Mouse (Mus musculus) midbrain, embryonic 10.5 days (tissue): ENCODE results near the gene Ranbp3l. TPM values are rescaled to one million over a fixed set of nuclear protein-coding genes. Genes with fewer than 3 reads are reported as not detected.
A peak's percentile ranks its signal among the peaks of the same experiment; 100 is the strongest.
"Not testable (repeated sequence)": the region's sequence is repeated elsewhere in the genome, so short reads cannot be mapped to it uniquely, and the experiment has no call there.

Experiments used
- DNase-seq: peaks from one replicate; pipeline ENCODE4 v3.0.0-alpha.2; 2017; ENCODE audit warnings: low spot score
- H3K27ac ChIP-seq: fragments of 300-500 bp; sonication (generic); replicated peaks from 2 replicates; pipeline ENCODE4 v1.5.1; 2016; ENCODE audit warnings: mild to moderate bottlenecking
- H3K27me3 ChIP-seq: fragments of 300-500 bp; sonication (generic); 2 replicates; pipeline ENCODE4 v1.6.1; 2016; ENCODE audit warnings: low read depth, mild to moderate bottlenecking; ENCODE audit not compliant: poor library complexity, severe bottlenecking
- H3K36me3 ChIP-seq: fragments of 300-500 bp; sonication (generic); 2 replicates; pipeline ENCODE4 v1.6.1; 2016; ENCODE audit warnings: mild to moderate bottlenecking, moderate library complexity
- H3K4me1 ChIP-seq: fragments of 300-500 bp; sonication (generic); 2 replicates; pipeline ENCODE4 v1.6.1; 2016
- H3K4me3 ChIP-seq: fragments of 300-500 bp; sonication (generic); 2 replicates; pipeline ENCODE4 v1.5.1; 2016; ENCODE audit warnings: mild to moderate bottlenecking, moderate library complexity
- H3K9me3 ChIP-seq: fragments of 300-500 bp; sonication (generic); replicated peaks from 2 replicates; pipeline ENCODE4 v1.6.1; 2016; ENCODE audit warnings: mild to moderate bottlenecking
- WGBS: fragments of 180-500 bp; shearing (Covaris S2); methylation state at CpG from one replicate; pipeline ENCODE4 v1.1.7; 2016; 5-methylcytosine and 5-hydroxymethylcytosine counted together
- polyA plus RNA-seq: library from polyadenylated mRNA; unstranded; fragments of >200 nt; fragmentation: Nextera tagmentation; extraction: Ambion mirVana; gene quantifications from 2 replicates; pipeline ENCODE4 v1.2.1, GENCODE M21; 2016

The Ranbp3l gene
- polyA plus RNA-seq, 1 experiment from 2014 or later = 0.63 TPM

DNA sequence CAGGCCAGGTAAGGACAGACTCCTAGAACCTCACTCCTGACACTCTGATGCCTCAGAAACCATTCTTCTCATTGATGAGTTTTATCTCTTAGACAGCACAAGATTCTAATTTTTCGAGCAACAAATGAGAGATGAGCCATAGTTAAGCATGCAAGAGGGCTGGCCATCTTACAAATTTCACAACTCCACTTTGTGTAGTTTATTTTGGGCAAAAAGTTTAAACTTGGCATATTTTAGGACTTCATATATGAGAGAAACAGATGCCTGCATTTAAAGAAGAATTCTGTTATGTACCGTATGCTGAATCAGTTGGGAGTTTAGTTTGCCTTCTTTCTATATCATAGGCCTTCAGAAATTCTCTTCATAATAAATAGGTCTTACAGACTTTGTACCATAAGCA lies 35.0 kb downstream of the Ranbp3l start:
- H3K27ac ChIP-seq = no peak overlapping the region
- no peaks in the 10 kb centered on the region for H3K36me3 ChIP-seq
- no peak for DNase-seq
- H3K9me3 ChIP-seq = no peaks in the 10 kb centered on the region
- WGBS = 93% methylated on average over 2 of the region's 2 CpGs
- H3K27me3 ChIP-seq = no peaks in the 10 kb centered on the region
- H3K4me3 ChIP-seq = no peak overlapping the region
- no peaks in the 10 kb centered on the region for H3K4me1 ChIP-seq

DNA sequence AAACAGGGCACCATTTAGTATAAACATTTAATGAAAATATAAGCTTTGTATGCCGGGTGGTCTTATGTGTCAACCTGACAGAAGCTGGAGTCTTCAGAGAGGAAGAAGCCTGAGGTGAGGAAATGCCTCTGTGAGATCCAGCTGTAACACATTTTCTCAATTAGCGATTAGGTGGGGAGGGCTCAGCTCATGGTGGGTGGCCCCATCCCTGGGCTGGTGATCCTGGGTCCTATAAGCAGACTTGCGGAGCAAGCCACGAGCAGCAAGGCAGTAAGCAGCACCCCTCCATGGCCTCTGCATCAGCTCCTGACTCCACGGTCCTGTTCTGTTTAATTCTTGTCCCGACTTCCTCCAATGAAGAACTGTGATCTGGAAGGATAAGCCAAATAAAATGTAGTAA lies 41.4 kb downstream of the Ranbp3l start:
- WGBS = 76% methylated on average over 6 of the region's 6 CpGs
- Histone ChIP-seq H3K27ac (no peak overlapping the region), H3K4me3 (no peak overlapping the region), H3K27me3 (no peaks in the 10 kb centered on the region), H3K36me3 (no peaks in the 10 kb centered on the region), H3K4me1 (no peaks in the 10 kb centered on the region), H3K9me3 (no peaks in the 10 kb centered on the region)
- no peak for DNase-seq

DNA sequence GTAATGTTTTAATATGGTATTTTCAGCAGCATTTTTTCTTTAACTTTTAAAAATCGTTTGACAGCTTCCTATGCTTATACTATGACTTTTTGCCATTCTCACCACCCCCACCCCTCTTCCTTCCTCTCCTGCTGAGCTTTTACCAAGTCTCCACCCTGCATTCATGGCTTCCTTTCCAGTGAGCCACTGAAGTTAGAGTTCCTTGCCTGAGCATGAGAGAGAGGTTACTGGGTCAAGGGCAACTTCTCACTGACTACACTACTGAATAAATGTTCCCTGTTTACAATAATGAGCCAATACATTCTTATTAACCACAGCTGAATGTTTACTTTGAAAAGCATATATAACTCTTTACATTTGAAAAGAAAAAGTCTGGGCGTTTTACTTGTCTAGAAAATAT lies 46.8 kb downstream of the Ranbp3l start:
- H3K4me3 ChIP-seq = no peak overlapping the region
- H3K9me3 ChIP-seq = peaks cover 3% of the 10 kb centered on the region; the same call in 1 of the 2 replicates
- H3K27me3 ChIP-seq = no peaks in the 10 kb centered on the region
- no peak for DNase-seq
- no peaks in the 10 kb centered on the region for H3K4me1 ChIP-seq
- H3K27ac ChIP-seq = no peak overlapping the region
- H3K36me3 ChIP-seq = no peaks in the 10 kb centered on the region
- WGBS = 79% methylated on average over 2 of the region's 2 CpGs

DNA sequence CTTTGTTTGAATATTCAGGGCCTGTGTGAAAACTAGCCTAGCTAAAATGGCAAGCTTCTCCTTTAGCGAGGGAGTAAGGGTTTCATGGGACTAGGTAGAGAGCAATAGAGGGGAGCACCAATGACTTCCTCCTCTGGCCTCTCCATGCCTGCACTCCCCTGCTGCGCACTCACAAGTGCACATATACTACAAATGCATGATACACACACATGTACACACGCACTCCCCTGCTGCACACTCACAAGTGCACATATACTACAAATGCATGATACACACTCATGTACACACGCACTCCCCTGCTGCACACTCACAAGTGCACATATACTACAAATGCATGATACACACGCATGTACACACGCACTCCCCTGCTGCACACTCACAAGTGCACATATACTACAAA lies 47.7 kb downstream of the Ranbp3l start:
- not testable (repeated sequence) for H3K4me3 ChIP-seq, H3K27ac ChIP-seq, DNase-seq, H3K36me3 ChIP-seq, H3K27me3 ChIP-seq, H3K4me1 ChIP-seq, H3K9me3 ChIP-seq
- 82% methylated on average over 6 of the region's 6 CpGs for WGBS

DNA sequence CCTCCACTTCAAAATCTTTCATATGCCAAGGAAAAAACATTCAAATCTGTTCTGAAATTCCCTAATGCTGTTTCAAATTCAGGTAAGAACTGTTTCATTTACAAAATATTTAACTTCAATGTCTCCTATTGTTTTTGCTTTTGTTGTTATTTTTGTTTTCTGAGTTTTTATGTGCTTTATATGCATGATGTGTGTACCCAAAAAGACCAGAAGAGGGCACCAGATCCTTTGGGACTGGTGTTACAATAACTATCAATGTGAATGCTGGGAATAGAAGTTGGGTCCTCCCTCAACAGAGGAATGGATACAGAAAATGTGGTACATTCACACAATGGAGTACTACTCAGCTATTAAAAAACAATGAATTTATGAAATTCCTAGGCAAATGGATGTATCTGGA lies 88.0 kb downstream of the Ranbp3l start:
- DNase-seq = no peak
- Histone ChIP-seq H3K36me3 (no peaks in the 10 kb centered on the region), H3K27ac (no peak overlapping the region), H3K27me3 (no peaks in the 10 kb centered on the region), H3K4me1 (peaks cover 2% of the 10 kb centered on the region), H3K4me3 (no peak overlapping the region), H3K9me3 (no peaks in the 10 kb centered on the region)

DNA sequence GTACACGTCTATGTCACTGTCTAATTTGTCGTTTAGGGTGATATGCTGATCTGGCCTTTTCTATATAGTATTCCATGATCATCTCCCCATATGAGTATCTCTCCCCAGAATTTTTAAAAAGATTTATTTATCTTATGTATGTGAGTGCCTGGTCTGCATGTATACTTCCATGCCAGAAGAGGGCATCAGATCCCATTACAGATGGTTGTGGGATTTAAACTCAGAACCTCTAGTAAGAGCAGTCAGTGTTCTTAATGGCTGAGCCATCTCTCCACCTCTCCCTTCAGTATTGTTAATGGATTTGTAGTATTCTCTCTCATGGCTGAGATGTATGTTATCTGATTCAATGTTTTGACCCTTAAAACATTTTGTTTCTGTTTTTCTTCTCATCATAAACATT lies 92.1 kb downstream of the Ranbp3l start:
- DNase-seq = no peak
- no peak overlapping the region for H3K27ac ChIP-seq
- 83% methylated on average over 2 of the region's 2 CpGs for WGBS
- H3K9me3 ChIP-seq = no peaks in the 10 kb centered on the region
- no peak overlapping the region for H3K4me3 ChIP-seq
- no peaks in the 10 kb centered on the region for H3K36me3 ChIP-seq
- H3K4me1 ChIP-seq = peaks cover 17% of the 10 kb centered on the region
- no peaks in the 10 kb centered on the region for H3K27me3 ChIP-seq

DNA sequence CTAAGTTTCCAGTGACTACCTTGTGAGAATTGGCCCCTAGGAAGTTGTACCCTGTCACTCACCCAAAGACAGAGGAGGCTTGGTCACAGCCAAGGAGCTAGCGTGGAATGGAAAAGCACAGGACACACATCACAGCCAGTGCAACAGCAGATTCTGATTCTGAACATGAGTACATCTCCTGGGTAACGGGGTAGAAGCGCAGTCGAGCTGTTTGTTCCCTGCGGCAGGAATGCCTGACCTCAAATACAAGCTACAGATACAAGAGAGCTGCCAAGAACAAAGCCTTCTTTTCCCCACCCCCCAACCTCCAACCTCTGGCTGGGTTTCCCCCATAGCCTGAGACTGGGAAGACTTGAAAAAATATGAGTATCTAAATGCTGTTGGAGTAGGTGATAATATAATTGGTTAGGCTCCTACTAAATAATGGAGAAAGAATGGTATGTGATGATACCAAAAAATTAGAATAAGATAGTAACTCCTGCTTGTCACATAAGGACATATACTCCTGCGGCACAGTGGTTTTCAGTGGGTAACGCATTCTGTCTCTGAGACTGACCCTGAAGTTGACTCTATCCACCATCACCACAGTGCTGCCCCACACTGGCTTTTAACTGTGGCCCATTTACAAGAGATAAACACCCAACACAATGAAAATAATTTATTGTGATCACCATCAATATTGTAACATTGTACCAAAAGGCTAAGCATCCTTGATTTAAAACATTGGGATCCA lies 93.6 kb downstream of the Ranbp3l start:
- H3K27ac ChIP-seq = peak overlapping the region; percentile 52; the same call in 1 of the 2 replicates
- H3K27me3 ChIP-seq = no peaks in the 10 kb centered on the region
- H3K4me1 ChIP-seq = peaks cover 17% of the 10 kb centered on the region
- peak; percentile 49 for DNase-seq
- 53% methylated on average over 7 of the region's 7 CpGs for WGBS
- H3K9me3 ChIP-seq = no peaks in the 10 kb centered on the region
- no peaks in the 10 kb centered on the region for H3K36me3 ChIP-seq
- H3K4me3 ChIP-seq = no peak overlapping the region

DNA sequence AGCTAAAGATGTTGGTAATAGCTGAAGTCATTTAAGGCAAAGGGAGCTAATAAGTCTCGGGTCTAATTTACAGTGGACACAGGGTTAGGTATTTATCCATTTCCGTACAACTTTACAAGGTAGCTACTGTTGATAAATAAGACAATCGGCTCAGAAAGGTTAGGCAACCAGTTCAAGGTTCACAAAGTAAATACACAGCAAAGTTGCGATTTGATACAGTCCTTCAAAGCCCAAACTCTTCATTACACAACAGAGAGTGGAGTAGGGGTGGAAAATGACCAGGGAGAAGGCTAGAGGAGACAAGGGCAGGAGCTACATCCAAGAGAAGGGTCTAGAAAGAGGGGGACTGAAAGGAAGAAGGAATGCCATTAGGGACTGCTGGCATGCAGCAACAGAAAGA lies 101.1 kb downstream of the Ranbp3l start:
- Histone ChIP-seq H3K4me3 (no peak overlapping the region), H3K27ac (no peak overlapping the region), H3K4me1 (peaks cover 37% of the 10 kb centered on the region), H3K36me3 (no peaks in the 10 kb centered on the region), H3K27me3 (no peaks in the 10 kb centered on the region), H3K9me3 (no peaks in the 10 kb centered on the region)
- WGBS = 93% methylated on average over 4 of the region's 4 CpGs
- DNase-seq = no peak

DNA sequence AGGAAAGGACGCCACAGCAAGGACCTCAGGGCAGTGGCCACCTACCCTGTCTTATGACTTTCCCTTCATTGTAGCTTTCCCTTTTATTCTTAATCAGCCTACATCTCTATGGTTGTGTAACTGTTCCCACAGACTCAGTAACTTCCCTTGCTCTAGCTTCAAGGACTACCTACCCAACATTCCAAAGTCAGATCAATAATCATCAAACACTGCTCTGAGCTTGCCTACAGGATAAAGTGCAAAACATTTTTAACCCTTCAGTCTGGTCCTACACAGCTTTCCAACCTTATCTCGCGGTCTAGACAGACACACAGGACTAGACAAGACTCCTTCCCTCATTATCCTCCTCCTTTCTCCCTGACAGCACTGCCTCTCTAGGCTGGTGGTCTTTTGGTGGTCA lies 102.6 kb downstream of the Ranbp3l start:
- no peaks in the 10 kb centered on the region for H3K27me3 ChIP-seq
- H3K36me3 ChIP-seq = no peaks in the 10 kb centered on the region
- no peak for DNase-seq
- H3K4me3 ChIP-seq = peak overlapping the region; percentile 97
- H3K27ac ChIP-seq = peak overlapping the region; percentile 98
- WGBS = 0% methylated on average over 3 of the region's 3 CpGs
- no peaks in the 10 kb centered on the region for H3K9me3 ChIP-seq
- peaks cover 52% of the 10 kb centered on the region for H3K4me1 ChIP-seq

DNA sequence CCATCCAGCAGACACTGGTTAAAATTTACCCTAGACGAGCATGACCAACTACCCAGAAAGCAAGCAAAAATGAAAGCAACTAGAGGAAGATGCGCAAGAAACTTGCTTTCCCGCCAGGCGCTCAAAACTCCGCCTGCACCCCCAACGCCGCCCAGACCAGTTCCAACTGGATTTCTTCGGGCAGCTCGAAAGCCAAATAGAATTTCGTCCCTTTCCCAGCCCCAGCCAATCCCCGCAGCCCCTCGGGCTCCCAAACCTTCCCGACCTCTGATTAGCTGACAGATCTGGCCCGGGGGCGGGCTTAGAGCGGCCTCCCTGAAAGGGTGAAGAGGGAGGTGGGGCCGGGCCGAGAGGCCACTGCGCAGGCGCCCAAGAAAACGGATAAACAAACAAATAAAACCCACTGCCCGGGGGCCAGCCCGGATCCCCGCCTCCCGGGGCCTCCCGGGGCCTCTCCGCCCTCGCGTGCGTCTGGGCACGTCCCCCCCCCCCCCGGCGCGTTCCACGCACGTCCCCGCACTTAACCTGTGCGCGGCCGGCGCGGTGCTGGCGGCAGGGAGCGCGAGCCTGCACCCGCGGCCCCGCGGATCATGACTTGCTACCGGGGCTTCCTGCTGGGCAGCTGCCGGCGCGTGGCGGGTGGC lies 103.3 kb downstream of the Ranbp3l start, which contains the start of gene Nadk2:
Gene Nadk2 (plus strand): TSS at position 349 of the 644 bp plus-strand sequence.
- peak within 1 kb of the TSS; percentile 98 for H3K27ac ChIP-seq
- H3K4me1 ChIP-seq = peaks cover 56% of the 10 kb centered on the region
- no peaks in the 10 kb centered on the region for H3K36me3 ChIP-seq
- H3K4me3 ChIP-seq = peak within 1 kb of the TSS; percentile 97
- under 1% methylated on average over 45 of the region's 54 CpGs for WGBS
- DNase-seq = peak; percentile 99
- H3K27me3 ChIP-seq = no peaks in the 10 kb centered on the region
- H3K9me3 ChIP-seq = no peaks in the 10 kb centered on the region

DNA sequence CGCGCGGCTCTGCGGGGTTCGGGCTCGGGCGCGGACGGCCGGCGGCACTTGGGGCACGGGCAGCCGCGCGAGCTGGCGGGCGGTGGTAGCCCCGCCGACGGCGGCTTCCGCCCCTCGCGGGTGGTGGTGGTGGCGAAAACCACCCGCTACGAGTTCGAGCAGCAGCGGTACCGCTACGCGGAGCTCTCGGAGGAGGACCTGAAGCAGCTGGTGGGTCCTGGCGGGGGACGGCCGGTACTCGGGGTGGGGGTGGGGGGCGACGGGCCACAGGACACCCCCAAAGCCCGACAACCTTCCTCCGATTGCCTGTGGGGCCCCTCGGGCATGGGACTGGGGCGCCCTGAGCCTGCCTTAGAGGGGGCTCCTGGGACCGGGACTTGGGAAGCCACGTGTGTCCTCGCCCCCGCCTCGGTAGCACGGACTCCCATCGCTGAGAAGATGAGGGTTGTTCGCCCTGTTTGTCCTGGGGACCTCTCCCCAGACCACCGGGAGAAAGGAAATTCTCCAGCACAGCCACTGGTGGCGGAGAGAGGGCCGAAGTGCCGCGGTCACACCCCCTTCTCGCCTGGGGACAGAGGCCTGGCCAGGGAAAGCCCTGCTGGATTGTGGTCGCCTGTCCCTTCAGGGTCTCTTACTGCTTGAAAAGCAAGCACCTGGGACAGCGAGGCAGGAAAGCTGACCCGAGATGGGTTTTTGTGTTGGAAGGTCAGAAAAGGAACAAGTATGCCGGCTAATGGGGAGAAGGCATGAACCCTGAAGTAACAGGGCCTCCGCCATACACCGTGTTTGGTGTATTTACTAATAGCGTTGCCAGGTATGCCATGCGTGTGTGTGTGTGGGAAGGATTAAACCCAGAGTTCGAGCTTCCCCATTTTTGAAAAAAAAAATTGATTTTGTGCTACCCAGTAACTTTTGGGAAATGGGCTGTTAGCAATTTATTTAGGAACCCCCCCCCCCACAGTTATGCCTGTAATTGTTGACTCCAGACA lies 104.1 kb downstream of the Ranbp3l start:
- DNase-seq = peak; percentile 71
- Histone ChIP-seq H3K9me3 (no peaks in the 10 kb centered on the region), H3K27me3 (no peaks in the 10 kb centered on the region), H3K36me3 (no peaks in the 10 kb centered on the region), H3K4me3 (peak overlapping the region; percentile 97), H3K4me1 (peaks cover 56% of the 10 kb centered on the region), H3K27ac (peak overlapping the region; percentile 98)
- under 1% methylated on average over 66 of the region's 66 CpGs for WGBS

DNA sequence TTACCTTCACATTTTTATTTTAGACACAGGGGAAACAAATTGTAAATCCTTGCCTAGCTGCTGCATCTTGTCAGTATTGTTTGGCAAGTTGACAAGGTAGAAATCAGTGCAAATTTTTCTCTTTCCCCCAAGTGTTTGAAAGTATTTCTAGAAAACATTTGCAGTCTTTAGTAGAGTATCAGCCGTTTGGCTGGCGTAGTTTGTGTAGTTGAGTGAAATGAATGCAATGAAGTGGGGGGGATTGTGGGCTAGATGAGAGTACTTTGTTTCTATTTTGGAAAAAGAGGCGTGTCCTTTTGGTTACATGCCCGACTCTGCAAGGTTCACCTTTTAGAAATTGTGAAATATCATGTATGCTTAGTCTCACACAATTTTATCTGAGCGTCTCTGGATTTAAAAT lies 104.9 kb downstream of the Ranbp3l start:
- WGBS = 43% methylated on average over 5 of the region's 5 CpGs
- Histone ChIP-seq H3K9me3 (no peaks in the 10 kb centered on the region), H3K27ac (peak overlapping the region; percentile 98; the same call in 1 of the 2 replicates), H3K4me3 (peak overlapping the region; percentile 97), H3K36me3 (no peaks in the 10 kb centered on the region), H3K27me3 (no peaks in the 10 kb centered on the region), H3K4me1 (peaks cover 56% of the 10 kb centered on the region)
- no peak for DNase-seq
